In the genomic region with DNA sequence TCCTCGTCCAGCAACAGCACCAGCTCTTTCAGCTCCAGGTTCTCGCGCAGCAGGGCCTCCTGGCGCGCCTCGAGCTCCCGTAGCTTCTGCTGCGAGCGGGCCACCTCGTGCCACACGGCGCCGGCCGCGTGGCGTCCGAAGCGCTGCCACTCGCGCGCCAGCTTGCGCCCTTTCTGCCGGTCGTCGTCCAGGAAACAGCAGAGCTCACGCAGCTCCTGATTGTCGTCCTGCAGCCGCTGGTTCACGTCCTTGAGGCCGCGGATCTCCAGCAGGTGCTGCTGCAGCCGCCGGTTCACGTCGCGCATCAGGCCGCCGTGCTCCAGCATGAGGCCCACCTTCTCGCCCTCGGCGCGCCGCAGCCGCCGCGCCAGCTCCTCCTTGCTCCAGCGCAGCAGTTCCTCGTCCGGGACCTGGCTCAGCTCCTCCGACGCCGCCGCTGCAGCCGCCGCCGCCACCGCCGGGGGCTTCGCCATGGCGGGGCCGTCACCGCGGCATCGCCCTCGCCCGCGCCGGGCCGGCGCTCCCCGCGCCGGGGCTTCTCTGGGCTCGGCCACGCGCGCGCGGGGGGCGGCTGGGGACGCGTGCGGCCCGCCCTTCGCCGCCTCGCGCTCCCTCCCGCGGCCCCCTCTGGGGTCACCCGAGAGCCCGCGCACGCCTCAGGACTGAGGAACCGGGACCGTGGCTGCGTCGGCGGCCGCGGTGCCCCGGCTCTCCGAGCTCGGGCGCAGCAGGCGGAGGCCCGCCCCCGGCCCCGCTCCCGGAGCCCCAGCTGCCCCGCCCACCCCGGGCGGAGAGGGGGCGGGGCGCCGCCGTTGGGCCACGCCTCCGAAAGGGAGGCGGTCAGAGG, we compare ENCODE assay signal across 8 mouse cellular contexts. TPM values are rescaled to one million over a fixed set of nuclear protein-coding genes. Genes with fewer than 3 reads are reported as not detected.
DNase-seq lines count a peak whose midpoint lies in the region; ATAC-seq and TF ChIP-seq lines count a peak whose summit lies in the region.

Gene Ccdc85c (minus strand): TSS at position 765 of the 847 bp plus-strand sequence.

- H3K4me2 ChIP-seq in neural tube, embryonic 11.5 days (ENCODE audit: low read depth) = peak within 1 kb of the TSS; percentile 96

- WGBS in liver, adult 2 months = under 1% methylated on average over 91 of the region's 120 CpGs
- WGBS in neural tube, embryonic 11.5 days = under 1% methylated on average over 99 of the region's 120 CpGs

- peak; percentile 73 for DNase-seq in CD4-positive helper T cell, adult 2 months (ENCODE audit: low read depth, low spot score)
- DNase-seq in G1E (ENCODE audit: low spot score) = no peak
- DNase-seq in cerebellum, postnatal 14 days = peak; percentile 67 to 70
- DNase-seq in gastrocnemius, postnatal 10 days = peak; percentile 51
- DNase-seq in liver, adult 2 months (ENCODE audit: extremely low read depth, low read depth, low spot score) = peak; percentile 36
- DNase-seq in neural tube, embryonic 11.5 days (ENCODE audit: low spot score) = peak; percentile 58
- no peak for DNase-seq in Muller cell, postnatal 12 days (ENCODE audit: inconsistent ontology term)

- peak within 1 kb of the TSS; percentile 72 for H3K9ac ChIP-seq in liver, adult 2 months (ENCODE audit: low read depth, low read length)
- H3K9ac ChIP-seq in neural tube, embryonic 11.5 days (ENCODE audit: low read length) = peak within 1 kb of the TSS; percentile 93

- H3K36me3 ChIP-seq in G1E (replicated peaks) = no peaks in the 10 kb centered on the region
- no peaks in the 10 kb centered on the region for H3K36me3 ChIP-seq in liver, adult 2 months (ENCODE audit: control insufficient read depth, insufficient read depth, low read length)
- H3K36me3 ChIP-seq in neural tube, embryonic 11.5 days (ENCODE audit: control insufficient read depth, insufficient read depth, low read length) = 0 out of 2 replicates have a peak, but pooled peaks cover 2% of the 10 kb centered on the region

- TF ChIP-seq CTCF in G1E (IDR thresholded peaks at IDR 0.05; ENCODE audit: low read depth, low read length) = no peak
- no peak for TF ChIP-seq CTCF in liver, adult 2 months (IDR thresholded peaks at IDR 0.05; ENCODE audit: low read depth, low read length)

- H3K27me3 ChIP-seq in G1E (ENCODE audit: insufficient read depth, low read length) = no peaks in the 10 kb centered on the region
- no peaks in the 10 kb centered on the region for H3K27me3 ChIP-seq in liver, adult 2 months (ENCODE audit: control insufficient read depth, insufficient read depth, low read length)
- H3K27me3 ChIP-seq in neural tube, embryonic 11.5 days (ENCODE audit: control insufficient read depth, insufficient read depth, low read length) = no peaks in the 10 kb centered on the region

- no peaks in the 10 kb centered on the region for H3K4me1 ChIP-seq in G1E (ENCODE audit: insufficient read depth, low read depth, low read length)
- peaks cover 36% of the 10 kb centered on the region for H3K4me1 ChIP-seq in liver, adult 2 months (ENCODE audit: control insufficient read depth, insufficient read depth, low read length)
- peaks cover 59% of the 10 kb centered on the region for H3K4me1 ChIP-seq in neural tube, embryonic 11.5 days (ENCODE audit: control insufficient read depth, insufficient read depth, low read length)

- TF ChIP-seq POLR2A in liver, adult 2 months (IDR thresholded peaks at IDR 0.05; ENCODE audit: extremely low read depth, insufficient read depth, low read length) = peak; percentile 40; the same call in 1 of the 2 replicates

- peaks cover 17% of the 10 kb centered on the region for H3K79me2 ChIP-seq in liver, adult 2 months (ENCODE audit: control insufficient read depth, insufficient read depth, low read length)

- H3K27ac ChIP-seq in liver, adult 2 months (replicated peaks; ENCODE audit: insufficient read depth, low read depth, low read length) = peak within 1 kb of the TSS; percentile 22; the same call in 1 of the 2 replicates
- H3K27ac ChIP-seq in neural tube, embryonic 11.5 days (ENCODE audit: low read depth, low read length) = peak within 1 kb of the TSS; percentile 98

- H3K4me3 ChIP-seq in G1E (ENCODE audit: low read depth, low read length) = peak within 1 kb of the TSS; percentile 22; the same call in 1 of the 2 replicates
- H3K4me3 ChIP-seq in liver, adult 2 months (ENCODE audit: insufficient read depth, low read depth, low read length) = peak within 1 kb of the TSS; percentile 78
- H3K4me3 ChIP-seq in neural tube, embryonic 11.5 days (ENCODE audit: low read depth, low read length) = peak within 1 kb of the TSS; percentile 94

- ATAC-seq in G1E (ENCODE audit: extremely low read depth, insufficient number of reproducible peaks, low FRiP score, poor library complexity, severe bottlenecking) = no peak
- ATAC-seq in inflammation-experienced regulatory T-cells, adult 6 months = peak; percentile 7
- no peak; the same call in 1 of the 2 replicates for ATAC-seq in neural tube, embryonic 11.5 days (ENCODE audit: insufficient read depth, low FRiP score, low TSS enrichment)

- H3K9me3 ChIP-seq in G1E (replicated peaks) = peaks cover 95% of the 10 kb centered on the region
- no peaks in the 10 kb centered on the region for H3K9me3 ChIP-seq in neural tube, embryonic 11.5 days (ENCODE audit: control insufficient read depth, low read length)

RNA-seq across cellular contexts. Expression of gene Ccdc85c, which starts in this region (rescaled TPM):
- total RNA-seq in G1E (2014; fragmentation: Nextera tagmentation) (not detected in 2 replicates), G1E (2017) (0.05 TPM in 1 of 2 replicates, not detected in the other)
- not detected in 2 replicates for polyA plus RNA-seq in G1E (2012)
- 1 to 10 TPM; 5.0 to 5.1 TPM for total RNA-seq in gastrocnemius, postnatal 10 days (2021)
- under 1 TPM; 0.21 to 0.33 (median 0.28) TPM for polyA plus RNA-seq in inflammation-experienced regulatory T-cells, adult 6 months (2017; shearing (Covaris generic))
- total RNA-seq in liver, adult 2 months (2014; rRNA removed) = 4.1 and 7.1 TPM in 2 replicates
- polyA plus RNA-seq in liver, adult 2 months (2012; rRNA removed) = 15.2 and 18.6 TPM in 2 replicates
- 18.9 and 20.3 TPM in 2 replicates for polyA plus RNA-seq in neural tube, embryonic 11.5 days (2014; fragmentation: Nextera tagmentation; extraction: Ambion mirVana)

Comparison
In these comparisons a context has a peak if more than half of its experiments do, and no peak if none do; other contexts are left out.
1. RNA of gene Ccdc85c (polyA plus RNA-seq): 18.9 to 20.3 TPM in neural tube, embryonic 11.5 days and 15.2 to 18.6 TPM in liver, adult 2 months; 0.21 to 0.33 TPM in inflammation-experienced regulatory T-cells, adult 6 months and not detected in G1E; every median in the first group is over 10 times any median in the second.
2. Peak in ATAC-seq in inflammation-experienced regulatory T-cells, adult 6 months; RNA of the gene not detected or under 1 TPM.
3. DNase-seq: peak in CD4-positive helper T cell, adult 2 months (single experiment), cerebellum, postnatal 14 days (2 of 2), gastrocnemius, postnatal 10 days (single experiment), liver, adult 2 months (single experiment) and neural tube, embryonic 11.5 days (single experiment); none in G1E (single experiment) and Muller cell, postnatal 12 days (single experiment).
4. H3K4me3 ChIP-seq: peak in every context shown above with its lines; median percentile 94 in neural tube, embryonic 11.5 days; 78 in liver, adult 2 months; 22 in G1E.